20 mouse cellular contexts compared by ENCODE assay signal in genomic region chr16:77240876-77241275, GRCm38 (mm10).
DNase-seq lines count a peak whose midpoint lies in the region; ATAC-seq and TF ChIP-seq lines count a peak whose summit lies in the region.
"Had no signal": no experiment of that assay in that cellular context is flagged by ENCODE, and none has a peak within 500 bp of the region (broad histone marks: within the 10 kb centered on the region; RNA-seq: fewer than 3 reads in every experiment).

No protein-coding gene starts in this region.

- H3K4me3 ChIP-seq in forebrain, embryonic 13.5 days, result peak overlapping the region; percentile 19
- no peak overlapping the region for H3K4me3 ChIP-seq in forebrain, embryonic 11.5 days (ENCODE audit: low read depth, low read length)
- H3K4me3 ChIP-seq in midbrain, embryonic 13.5 days (replicated peaks), result no peak overlapping the region
- no peak overlapping the region for H3K4me3 ChIP-seq in midbrain, embryonic 11.5 days (ENCODE audit: low read depth, low read length)
- H3K4me3 ChIP-seq in forebrain, postnatal 0 days (ENCODE audit: low read depth, low read length), result peak overlapping the region; percentile 8; the same call in 1 of the 2 replicates
- peak overlapping the region; percentile 13; the same call in 1 of the 2 replicates for H3K4me3 ChIP-seq in neural tube, embryonic 14.5 days (ENCODE audit: low read depth, low read length)
- H3K4me3 ChIP-seq in lung, adult 2 months (replicated peaks; ENCODE audit: extremely low read depth, low read depth, low read length), result no peak overlapping the region
- H3K4me3 ChIP-seq: embryonic facial prominence, embryonic 10.5 days; heart, adult 2 months; midbrain, embryonic 12.5 days had no signal

- WGBS in forebrain, embryonic 13.5 days, result 59% methylated on average over 6 of the region's 6 CpGs
- WGBS in forebrain, embryonic 11.5 days, result 80% methylated on average over 6 of the region's 6 CpGs
- 65% methylated on average over 6 of the region's 6 CpGs for WGBS in midbrain, embryonic 13.5 days
- WGBS in midbrain, embryonic 11.5 days, result 81% methylated on average over 6 of the region's 6 CpGs
- WGBS in forebrain, postnatal 0 days, result 40% methylated on average over 6 of the region's 6 CpGs
- 29% methylated on average over 6 of the region's 6 CpGs for WGBS in neural tube, embryonic 14.5 days
- WGBS in lung, adult 2 months, result 67% methylated on average over 6 of the region's 6 CpGs

- H3K4me1 ChIP-seq in forebrain, embryonic 13.5 days, result peaks cover 36% of the 10 kb centered on the region
- H3K4me1 ChIP-seq in forebrain, embryonic 11.5 days (replicated peaks; ENCODE audit: control insufficient read depth, insufficient read depth, low read length), result peaks cover 14% of the 10 kb centered on the region; the same call in 1 of the 2 replicates
- peaks cover 38% of the 10 kb centered on the region for H3K4me1 ChIP-seq in midbrain, embryonic 13.5 days (replicated peaks)
- peaks cover 24% of the 10 kb centered on the region for H3K4me1 ChIP-seq in midbrain, embryonic 11.5 days (ENCODE audit: control insufficient read depth, insufficient read depth, low read length)
- peaks cover 15% of the 10 kb centered on the region for H3K4me1 ChIP-seq in forebrain, postnatal 0 days (ENCODE audit: insufficient read depth)
- H3K4me1 ChIP-seq in neural tube, embryonic 14.5 days (ENCODE audit: control insufficient read depth, insufficient read depth, low read length), result 0 out of 2 replicates have a peak, but pooled peaks cover 5% of the 10 kb centered on the region
- no peaks in the 10 kb centered on the region for H3K4me1 ChIP-seq in lung, adult 2 months (ENCODE audit: control insufficient read depth, insufficient read depth, low read length)

- H3K9ac ChIP-seq in forebrain, embryonic 13.5 days, result no peak overlapping the region
- no peak overlapping the region for H3K9ac ChIP-seq in forebrain, embryonic 11.5 days (ENCODE audit: low read length)
- H3K9ac ChIP-seq in midbrain, embryonic 13.5 days (replicated peaks), result peak overlapping the region; percentile 19; the same call in 1 of the 2 replicates
- H3K9ac ChIP-seq in midbrain, embryonic 11.5 days (ENCODE audit: low read length), result no peak overlapping the region
- peak overlapping the region; percentile 10 for H3K9ac ChIP-seq in forebrain, postnatal 0 days
- no peak overlapping the region for H3K9ac ChIP-seq in neural tube, embryonic 14.5 days (replicated peaks; ENCODE audit: low read depth, low read length)
- H3K9ac ChIP-seq: midbrain, embryonic 12.5 days had no signal

- H3K4me2 ChIP-seq in forebrain, embryonic 13.5 days, result peak overlapping the region; percentile 33
- H3K4me2 ChIP-seq in forebrain, embryonic 11.5 days (ENCODE audit: low read depth, low read length, severe bottlenecking), result no peak overlapping the region
- H3K4me2 ChIP-seq in midbrain, embryonic 13.5 days (replicated peaks), result peak overlapping the region; percentile 38
- no peak overlapping the region for H3K4me2 ChIP-seq in midbrain, embryonic 11.5 days
- peak overlapping the region; percentile 29 for H3K4me2 ChIP-seq in forebrain, postnatal 0 days (ENCODE audit: low read depth)
- H3K4me2 ChIP-seq in neural tube, embryonic 14.5 days (ENCODE audit: low read depth, low read length), result peak overlapping the region; percentile 38; the same call in 1 of the 2 replicates
- H3K4me2 ChIP-seq: midbrain, embryonic 12.5 days had no signal

- peak; percentile 24; the same call in 1 of the 2 replicates for TF ChIP-seq CTCF in forebrain, postnatal 0 days (IDR thresholded peaks at IDR 0.05; ENCODE audit: low read depth)
- no peak for TF ChIP-seq CTCF in lung, adult 2 months (IDR thresholded peaks at IDR 0.05; ENCODE audit: insufficient read depth, low read length)

- no peak for ATAC-seq in forebrain, embryonic 13.5 days
- no peak for ATAC-seq in forebrain, embryonic 11.5 days (replicated peaks; ENCODE audit: low FRiP score)
- no peak for ATAC-seq in midbrain, embryonic 13.5 days
- no peak for ATAC-seq in midbrain, embryonic 11.5 days (ENCODE audit: low FRiP score)
- no peak for ATAC-seq in forebrain, postnatal 0 days
- ATAC-seq in neural tube, embryonic 14.5 days (ENCODE audit: low read depth), result no peak
- ATAC-seq: inflammation-experienced regulatory T-cells, adult 6 months; lung, postnatal 0 days had no signal

- no peak overlapping the region for H3K27ac ChIP-seq in forebrain, embryonic 13.5 days
- H3K27ac ChIP-seq in forebrain, embryonic 11.5 days (ENCODE audit: low read depth, low read length), result no peak overlapping the region
- no peak overlapping the region for H3K27ac ChIP-seq in midbrain, embryonic 13.5 days
- no peak overlapping the region; the same call in 1 of the 2 replicates for H3K27ac ChIP-seq in midbrain, embryonic 11.5 days (ENCODE audit: low read depth, low read length)
- H3K27ac ChIP-seq in forebrain, postnatal 0 days (ENCODE audit: low read depth, low read length), result peak overlapping the region; percentile 69; the same call in 1 of the 2 replicates
- H3K27ac ChIP-seq in neural tube, embryonic 14.5 days (ENCODE audit: low read depth, low read length), result no peak overlapping the region
- H3K27ac ChIP-seq: embryonic facial prominence, embryonic 10.5 days; heart, adult 2 months; midbrain, embryonic 12.5 days had no signal

- no peak for TF ChIP-seq POLR2A in lung, adult 2 months (IDR thresholded peaks at IDR 0.05; ENCODE audit: borderline replicate concordance, extremely low read depth, low read depth, low read length)

- no peaks in the 10 kb centered on the region for H3K27me3 ChIP-seq in forebrain, embryonic 13.5 days
- H3K27me3 ChIP-seq in forebrain, embryonic 11.5 days (ENCODE audit: control insufficient read depth, insufficient read depth, low read length), result no peaks in the 10 kb centered on the region
- no peaks in the 10 kb centered on the region for H3K27me3 ChIP-seq in midbrain, embryonic 13.5 days
- H3K27me3 ChIP-seq in midbrain, embryonic 11.5 days (ENCODE audit: control insufficient read depth, insufficient read depth, low read length), result no peaks in the 10 kb centered on the region
- no peaks in the 10 kb centered on the region for H3K27me3 ChIP-seq in forebrain, postnatal 0 days (ENCODE audit: insufficient read depth, low read length)
- no peaks in the 10 kb centered on the region for H3K27me3 ChIP-seq in neural tube, embryonic 14.5 days (ENCODE audit: control insufficient read depth, insufficient read depth, low read length)
- H3K27me3 ChIP-seq: midbrain, embryonic 12.5 days had no signal

- H3K36me3 ChIP-seq in forebrain, embryonic 13.5 days (ENCODE audit: poor library complexity, severe bottlenecking), result no peaks in the 10 kb centered on the region
- no peaks in the 10 kb centered on the region for H3K36me3 ChIP-seq in forebrain, embryonic 11.5 days (ENCODE audit: control insufficient read depth, insufficient read depth, low read length)
- H3K36me3 ChIP-seq in midbrain, embryonic 13.5 days, result no peaks in the 10 kb centered on the region
- no peaks in the 10 kb centered on the region for H3K36me3 ChIP-seq in midbrain, embryonic 11.5 days (ENCODE audit: control insufficient read depth, insufficient read depth, low read length)
- no peaks in the 10 kb centered on the region for H3K36me3 ChIP-seq in forebrain, postnatal 0 days (ENCODE audit: insufficient read depth)
- no peaks in the 10 kb centered on the region for H3K36me3 ChIP-seq in neural tube, embryonic 14.5 days (ENCODE audit: control insufficient read depth, insufficient read depth, low read length)
- H3K36me3 ChIP-seq: embryonic facial prominence, embryonic 10.5 days; midbrain, embryonic 12.5 days had no signal

- DNase-seq in forebrain, embryonic 11.5 days (ENCODE audit: low spot score), result no peak
- no peak for DNase-seq in midbrain, embryonic 11.5 days (ENCODE audit: low spot score, missing footprints)
- DNase-seq in forebrain, postnatal 0 days, result peak; percentile 56
- DNase-seq in right cerebral cortex, postnatal 14 days, result no peak
- DNase-seq in lung, adult 2 months, result no peak
- DNase-seq: adrenal gland, postnatal 10 days; cerebellum, postnatal 10 days; gastrocnemius, postnatal 25 days; heart, adult 2 months; kidney, adult 18-20 months; retina, postnatal 1 day; right cerebral cortex, postnatal 4 days; thymus, postnatal 25 days had no signal

- H3K9me3 ChIP-seq in forebrain, embryonic 13.5 days (replicated peaks), result no peaks in the 10 kb centered on the region
- no peaks in the 10 kb centered on the region for H3K9me3 ChIP-seq in forebrain, embryonic 11.5 days (ENCODE audit: control insufficient read depth, low read length)
- no peaks in the 10 kb centered on the region for H3K9me3 ChIP-seq in midbrain, embryonic 13.5 days
- H3K9me3 ChIP-seq in midbrain, embryonic 11.5 days (ENCODE audit: control insufficient read depth, low read length), result no peaks in the 10 kb centered on the region
- no peaks in the 10 kb centered on the region for H3K9me3 ChIP-seq in forebrain, postnatal 0 days (ENCODE audit: low read length)
- no peaks in the 10 kb centered on the region for H3K9me3 ChIP-seq in neural tube, embryonic 14.5 days (ENCODE audit: control insufficient read depth, low read length)
- H3K9me3 ChIP-seq: embryonic facial prominence, embryonic 10.5 days; midbrain, embryonic 12.5 days had no signal

Comparison
In these comparisons a context has a peak if more than half of its experiments do, and no peak if none do; other contexts are left out.
1. H3K4me2 ChIP-seq: peak in forebrain, embryonic 13.5 days (single experiment), midbrain, embryonic 13.5 days (single experiment), forebrain, postnatal 0 days (single experiment) and neural tube, embryonic 14.5 days (single experiment); none in forebrain, embryonic 11.5 days (single experiment) and midbrain, embryonic 11.5 days (single experiment).
2. H3K4me3 ChIP-seq: peak in forebrain, embryonic 13.5 days (single experiment), forebrain, postnatal 0 days (single experiment) and neural tube, embryonic 14.5 days (single experiment); none in forebrain, embryonic 11.5 days (single experiment), midbrain, embryonic 13.5 days (single experiment), midbrain, embryonic 11.5 days (single experiment) and lung, adult 2 months (single experiment).
3. H3K9ac ChIP-seq: peak in midbrain, embryonic 13.5 days (single experiment) and forebrain, postnatal 0 days (single experiment); none in forebrain, embryonic 13.5 days (single experiment), forebrain, embryonic 11.5 days (single experiment), midbrain, embryonic 11.5 days (single experiment) and neural tube, embryonic 14.5 days (single experiment).